Mouse (Mus musculus) brain, embryonic 18.5 days (tissue): ENCODE results near the gene Trappc4.

Experiments
- DNase-seq: peaks from one replicate; pipeline ENCODE4 v3.0.0-alpha.2; 2012; ENCODE audit warnings: low read depth, low spot score

Trappc4 gene

DNA sequence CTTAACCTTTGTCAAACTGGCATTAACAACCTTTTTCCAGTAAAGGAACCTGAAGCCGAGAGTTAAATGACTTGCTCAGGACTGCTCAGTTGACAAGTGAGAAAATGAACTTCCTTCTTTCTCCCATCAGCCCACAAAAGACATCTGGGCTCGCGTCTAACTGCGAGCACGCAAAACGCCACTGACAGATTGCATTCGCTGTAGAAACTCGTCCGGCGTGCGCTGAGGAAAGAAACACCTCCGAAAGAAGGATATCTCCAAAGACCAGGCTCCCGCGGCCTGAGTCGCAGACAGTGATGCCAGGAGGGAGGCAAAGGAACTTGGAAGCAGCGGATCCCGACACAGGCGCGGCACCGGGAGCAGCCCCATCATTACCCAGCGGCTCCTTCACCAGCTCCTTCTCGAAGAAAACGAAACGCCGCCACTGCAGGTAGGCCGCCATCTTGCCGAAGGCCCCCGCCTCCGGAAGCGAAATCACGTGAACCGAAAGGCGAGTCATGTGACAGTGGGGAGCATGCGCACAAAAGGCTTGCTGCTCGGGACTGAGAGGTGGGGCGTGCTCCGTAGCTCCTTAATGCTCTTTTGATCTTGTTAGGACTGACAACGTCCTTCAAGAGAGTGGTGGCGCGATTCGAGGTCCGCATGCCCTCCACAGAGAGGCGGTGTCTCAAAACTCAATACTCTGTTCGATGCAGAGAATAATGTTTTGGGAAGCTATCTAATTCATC, 46.0 kb downstream of the Trappc4 start, which contains the start of gene Vps11:
Gene Vps11 (minus strand): TSS at position 481 of the 728 bp plus-strand sequence.
- DNase-seq = peak; percentile 91

DNA sequence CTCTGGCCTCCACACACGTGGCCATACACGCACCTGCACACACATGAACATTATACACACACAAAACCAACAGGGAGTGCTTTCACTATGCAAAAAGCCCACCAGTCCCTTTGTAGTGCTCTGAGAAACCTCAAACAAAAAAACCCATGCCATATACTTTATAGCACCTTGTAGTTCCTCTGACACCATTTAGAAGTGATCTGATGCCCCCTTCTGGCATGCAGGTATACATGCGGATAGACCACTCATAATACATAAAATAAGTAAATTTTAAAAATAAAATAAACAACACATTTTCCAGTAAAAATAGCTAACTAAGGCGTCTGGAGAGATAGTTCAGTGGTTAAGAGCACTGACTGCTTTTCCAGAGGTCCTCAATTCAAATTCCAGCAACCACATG, 50.2 kb downstream of the Trappc4 start:
- DNase-seq = no peak
